Mouse (Mus musculus) midbrain, embryonic 12.5 days (tissue): ENCODE measurements at regions not wholly inside any gene's neighbourhood (a gene's known extent, or its start where the extent isn't known, plus 50 kb on each side); places are given as distances from the start of the nearest gene placed in this dataset.

ENCODE experiments used
- ATAC-seq: fragments of 200-750 bp; cut with Nextera tagmentation; 2 replicates; pipeline ENCODE4 v1.8.0; 2017; ENCODE audit warnings: low read depth, moderate TSS enrichment, moderate library complexity; ENCODE audit not compliant: low FRiP score
- H3K27ac ChIP-seq: fragments of 300-500 bp; sonication (generic); replicated peaks from 2 replicates; pipeline ENCODE4 v1.5.1; 2016; ENCODE audit warnings: mild to moderate bottlenecking
- H3K27me3 ChIP-seq: fragments of 300-500 bp; sonication (generic); 2 replicates; pipeline ENCODE4 v1.6.1; 2016; ENCODE audit warnings: mild to moderate bottlenecking
- H3K36me3 ChIP-seq: fragments of 300-500 bp; sonication (generic); 2 replicates; pipeline ENCODE4 v1.6.1; 2016
- H3K4me1 ChIP-seq: fragments of 300-500 bp; sonication (generic); 2 replicates; pipeline ENCODE4 v1.6.1; 2016
- H3K4me2 ChIP-seq: fragments of 300-500 bp; sonication (generic); replicated peaks from 2 replicates; pipeline ENCODE4 v1.6.1; 2016; ENCODE audit warnings: mild to moderate bottlenecking, moderate library complexity
- H3K4me3 ChIP-seq: fragments of 300-500 bp; sonication (generic); 2 replicates; pipeline ENCODE4 v1.5.1; 2016; ENCODE audit warnings: mild to moderate bottlenecking
- H3K9ac ChIP-seq: fragments of 300-500 bp; sonication (generic); replicated peaks from 2 replicates; pipeline ENCODE4 v1.6.1; 2016; ENCODE audit warnings: mild to moderate bottlenecking, moderate library complexity
- H3K9me3 ChIP-seq: fragments of 300-500 bp; sonication (generic); 2 replicates; pipeline ENCODE4 v1.6.1; 2016; ENCODE audit warnings: mild to moderate bottlenecking
- WGBS: fragments of 180-500 bp; shearing (Covaris S2); methylation state at CpG from one replicate; pipeline ENCODE4 v1.1.7; 2016; 5-methylcytosine and 5-hydroxymethylcytosine counted together

- Histone ChIP-seq H3K36me3 (no peaks in the 10 kb centered on the region), H3K4me3 (no peak overlapping the region), H3K9ac (no peak overlapping the region), H3K4me1 (peaks cover 17% of the 10 kb centered on the region), H3K4me2 (no peak overlapping the region), H3K9me3 (no peaks in the 10 kb centered on the region), H3K27ac (no peak overlapping the region), H3K27me3 (peaks cover 11% of the 10 kb centered on the region; the same call in 1 of the 2 replicates)
- no peak for ATAC-seq
- WGBS, result 16% methylated on average over 3 of the region's 3 CpGs
Measured at GRCm38 (mm10) chr5:128550736-128551135, 49.9 kb upstream of the Fzd10 start.

- Histone ChIP-seq H3K27me3 (peaks cover 11% of the 10 kb centered on the region; the same call in 1 of the 2 replicates), H3K9ac (no peak overlapping the region), H3K4me2 (no peak overlapping the region), H3K27ac (no peak overlapping the region), H3K9me3 (no peaks in the 10 kb centered on the region), H3K4me1 (peaks cover 17% of the 10 kb centered on the region), H3K4me3 (no peak overlapping the region), H3K36me3 (no peaks in the 10 kb centered on the region)
- 87% methylated on average over 11 of the region's 11 CpGs for WGBS
- no peak for ATAC-seq
Measured at GRCm38 (mm10) chr5:128549811-128550210, 50.8 kb upstream of the Fzd10 start.

GRCm38 (mm10) chr5:128542049-128542448 lies 58.6 kb upstream of the Fzd10 start:
- Histone ChIP-seq H3K4me1 (peaks cover 14% of the 10 kb centered on the region), H3K36me3 (no peaks in the 10 kb centered on the region), H3K4me3 (no peak overlapping the region), H3K27me3 (peaks cover 15% of the 10 kb centered on the region), H3K4me2 (0 out of 2 replicates have a peak overlapping the region, but pooled peaks have one; percentile 3), H3K27ac (no peak overlapping the region), H3K9ac (no peak overlapping the region; the same call in 1 of the 2 replicates), H3K9me3 (no peaks in the 10 kb centered on the region)
- 31% methylated on average over 10 of the region's 10 CpGs for WGBS
- no peak for ATAC-seq

GRCm38 (mm10) chr5:128538646-128539045 lies 62.0 kb upstream of the Fzd10 start:
- Histone ChIP-seq H3K4me1 (peaks cover 27% of the 10 kb centered on the region), H3K4me3 (no peak overlapping the region), H3K27me3 (peaks cover 15% of the 10 kb centered on the region), H3K9me3 (no peaks in the 10 kb centered on the region), H3K9ac (no peak overlapping the region), H3K4me2 (no peak overlapping the region), H3K27ac (no peak overlapping the region), H3K36me3 (no peaks in the 10 kb centered on the region)
- no peak for ATAC-seq
- 36% methylated on average over 5 of the region's 5 CpGs for WGBS

GRCm38 (mm10) chr5:128537218-128537617 lies 63.4 kb upstream of the Fzd10 start:
- Histone ChIP-seq H3K36me3 (no peaks in the 10 kb centered on the region), H3K27me3 (peaks cover 12% of the 10 kb centered on the region), H3K4me2 (peak overlapping the region; percentile 34), H3K9me3 (no peaks in the 10 kb centered on the region), H3K4me3 (0 out of 2 replicates have a peak overlapping the region, but pooled peaks have one; percentile 7), H3K27ac (0 out of 2 replicates have a peak overlapping the region, but pooled peaks have one; percentile 20), H3K4me1 (peaks cover 25% of the 10 kb centered on the region), H3K9ac (no peak overlapping the region)
- ATAC-seq, result 0 out of 2 replicates have a peak, but pooled peaks have one; percentile 41
- 63% methylated on average over 12 of the region's 12 CpGs for WGBS

GRCm38 (mm10) chr5:128536393-128536792 lies 64.3 kb upstream of the Fzd10 start:
- 0 out of 2 replicates have a peak overlapping the region, but pooled peaks have one; percentile 7 for H3K4me3 ChIP-seq
- H3K27ac ChIP-seq, result no peak overlapping the region
- peak overlapping the region; percentile 34 for H3K4me2 ChIP-seq
- ATAC-seq, result no peak
- WGBS, result 18% methylated on average over 8 of the region's 8 CpGs
- H3K36me3 ChIP-seq, result no peaks in the 10 kb centered on the region
- H3K4me1 ChIP-seq, result peaks cover 22% of the 10 kb centered on the region
- no peak overlapping the region for H3K9ac ChIP-seq
- H3K9me3 ChIP-seq, result no peaks in the 10 kb centered on the region
- peaks cover 5% of the 10 kb centered on the region for H3K27me3 ChIP-seq

GRCm38 (mm10) chr5:128527241-128527640 lies 73.4 kb upstream of the Fzd10 start:
- no peak overlapping the region for H3K9ac ChIP-seq
- no peak overlapping the region for H3K4me3 ChIP-seq
- no peaks in the 10 kb centered on the region for H3K36me3 ChIP-seq
- H3K4me1 ChIP-seq, result peaks cover 26% of the 10 kb centered on the region
- no peak overlapping the region for H3K4me2 ChIP-seq
- WGBS, result 32% methylated on average over 9 of the region's 9 CpGs
- ATAC-seq, result no peak
- H3K27me3 ChIP-seq, result peaks cover 18% of the 10 kb centered on the region
- H3K9me3 ChIP-seq, result no peaks in the 10 kb centered on the region
- no peak overlapping the region for H3K27ac ChIP-seq

GRCm38 (mm10) chr5:128526432-128526831 lies 74.2 kb upstream of the Fzd10 start:
- no peaks in the 10 kb centered on the region for H3K9me3 ChIP-seq
- no peak overlapping the region for H3K4me2 ChIP-seq
- peaks cover 26% of the 10 kb centered on the region for H3K4me1 ChIP-seq
- no peak overlapping the region for H3K27ac ChIP-seq
- H3K4me3 ChIP-seq, result no peak overlapping the region
- no peak for ATAC-seq
- H3K27me3 ChIP-seq, result peaks cover 22% of the 10 kb centered on the region
- WGBS, result 85% methylated on average over 5 of the region's 5 CpGs
- no peak overlapping the region for H3K9ac ChIP-seq
- H3K36me3 ChIP-seq, result no peaks in the 10 kb centered on the region

- Histone ChIP-seq H3K4me1 (peaks cover 26% of the 10 kb centered on the region), H3K36me3 (no peaks in the 10 kb centered on the region), H3K4me3 (no peak overlapping the region), H3K27me3 (peaks cover 30% of the 10 kb centered on the region), H3K9ac (no peak overlapping the region), H3K27ac (peak overlapping the region; percentile 63), H3K9me3 (no peaks in the 10 kb centered on the region), H3K4me2 (peak overlapping the region; percentile 16; the same call in 1 of the 2 replicates)
- ATAC-seq, result peak; percentile 79
- 6% methylated on average over 26 of the region's 26 CpGs for WGBS
Measured at GRCm38 (mm10) chr5:128524377-128525280, 76.0 kb upstream of the Fzd10 start.

- Histone ChIP-seq H3K4me1 (peaks cover 26% of the 10 kb centered on the region), H3K4me2 (no peak overlapping the region), H3K9ac (no peak overlapping the region), H3K27me3 (peaks cover 45% of the 10 kb centered on the region), H3K27ac (no peak overlapping the region), H3K4me3 (no peak overlapping the region), H3K9me3 (no peaks in the 10 kb centered on the region), H3K36me3 (no peaks in the 10 kb centered on the region)
- 32% methylated on average over 5 of the region's 5 CpGs for WGBS
- ATAC-seq, result no peak
Measured at GRCm38 (mm10) chr5:128522667-128523066, 78.0 kb upstream of the Fzd10 start.

- WGBS, result 69% methylated on average over 8 of the region's 8 CpGs
- no peaks in the 10 kb centered on the region for H3K4me1 ChIP-seq
- H3K9me3 ChIP-seq, result no peaks in the 10 kb centered on the region
- H3K4me2 ChIP-seq, result no peak overlapping the region
- peaks cover 42% of the 10 kb centered on the region for H3K27me3 ChIP-seq
- ATAC-seq, result no peak
- H3K4me3 ChIP-seq, result no peak overlapping the region
- H3K27ac ChIP-seq, result no peak overlapping the region
- no peaks in the 10 kb centered on the region for H3K36me3 ChIP-seq
- no peak overlapping the region for H3K9ac ChIP-seq
Measured at GRCm38 (mm10) chr5:128517336-128517735, 83.3 kb upstream of the Fzd10 start.

GRCm38 (mm10) chr5:128515343-128515742 lies 82.5 kb upstream of the Tmem132d start:
- H3K4me1 ChIP-seq, result no peaks in the 10 kb centered on the region
- H3K4me3 ChIP-seq, result no peak overlapping the region
- no peaks in the 10 kb centered on the region for H3K9me3 ChIP-seq
- no peak overlapping the region for H3K4me2 ChIP-seq
- H3K9ac ChIP-seq, result no peak overlapping the region
- H3K27me3 ChIP-seq, result peaks cover 29% of the 10 kb centered on the region
- 6% methylated on average over 2 of the region's 2 CpGs for WGBS
- H3K27ac ChIP-seq, result no peak overlapping the region
- no peak for ATAC-seq
- no peaks in the 10 kb centered on the region for H3K36me3 ChIP-seq
